Mouse (Mus musculus) adrenal gland, postnatal 10 days (tissue): ENCODE measurements at regions not wholly inside any gene's neighbourhood (a gene's known extent, or its start where the extent isn't known, plus 50 kb on each side); places are given as distances from the start of the nearest gene placed in this dataset.

Experiments
- DNase-seq: peaks from one replicate; pipeline ENCODE4 v3.0.0; 2021; ENCODE audit warnings: mixed read lengths

DNA sequence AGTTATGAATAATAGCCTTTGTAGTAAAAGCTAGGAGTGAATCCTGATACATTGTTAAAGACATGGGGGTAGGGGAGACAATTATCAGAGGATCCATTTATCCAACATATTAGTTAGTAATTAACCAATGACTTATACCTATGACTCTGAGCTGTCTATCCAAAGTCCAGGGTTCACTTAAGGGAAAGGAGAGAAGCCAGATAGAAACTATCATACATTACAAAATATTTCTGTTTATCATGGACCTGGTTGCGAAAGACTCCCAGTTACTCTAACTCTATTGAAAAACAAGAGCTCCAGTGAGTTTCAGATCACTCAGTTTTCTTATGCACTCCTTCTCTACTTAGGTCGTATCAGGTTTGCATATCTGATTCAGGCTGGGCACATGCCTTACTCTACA is 749.3 kb downstream of the H2al1n start:
- DNase-seq = no peak

- DNase-seq = peak; percentile 0
Observed at GRCm38 (mm10) chrX:15007023-15007422, 796.1 kb downstream of the H2al1n start.
